Mouse (Mus musculus): ENCODE measurements around the gene Nob1. TPM values are rescaled to one million over a fixed set of nuclear protein-coding genes. Genes with fewer than 3 reads are reported as not detected.

Nob1 gene
- total RNA-seq, 2 experiments from 2014 or later, result 20.4 to 25.2 TPM

DNA sequence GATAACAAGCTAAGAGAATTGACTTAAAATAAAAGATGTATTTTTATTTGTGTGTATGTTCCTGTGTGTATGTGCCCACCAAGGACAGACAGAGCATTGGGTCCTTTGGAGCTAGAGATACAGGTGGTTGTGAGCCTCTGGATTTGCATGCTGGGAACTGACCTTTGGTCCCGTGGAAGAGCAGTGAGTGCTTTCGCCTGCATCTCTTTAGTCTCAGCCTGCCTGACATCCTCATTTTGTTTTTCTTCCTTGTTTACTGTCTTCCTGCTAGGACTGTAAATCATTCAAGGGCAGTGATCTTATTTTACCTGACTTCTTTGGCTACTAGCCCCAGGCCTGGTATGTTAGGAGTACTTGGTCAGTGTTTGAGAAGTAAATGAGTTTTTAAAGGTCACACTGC lies 12.9 kb upstream of the Nob1 start:
- intact Hi-C loops (cut with DNase I), result no loop called here
- no peak for DNase-seq

- intact Hi-C loops (cut with DNase I), result no loop called here
- DNase-seq, result peak in 1 of 2 experiments; percentile 30
Observed at GRCm38 (mm10) chr8:107436841-107437421, 12.1 kb upstream of the Nob1 start.

- peak; percentile 81 to 84 for DNase-seq
- intact Hi-C loops (cut with DNase I), result no loop called here
Observed at GRCm38 (mm10) chr8:107435962-107436831, 11.3 kb upstream of the Nob1 start, which contains the start of gene Wwp2. Gene Wwp2 (plus strand): TSS chr8:107436365.

GRCm38 (mm10) chr8:107435421-107435961 lies 10.6 kb upstream of the Nob1 start:
- DNase-seq, result no peak
- intact Hi-C loops (cut with DNase I), result no loop called here

DNA sequence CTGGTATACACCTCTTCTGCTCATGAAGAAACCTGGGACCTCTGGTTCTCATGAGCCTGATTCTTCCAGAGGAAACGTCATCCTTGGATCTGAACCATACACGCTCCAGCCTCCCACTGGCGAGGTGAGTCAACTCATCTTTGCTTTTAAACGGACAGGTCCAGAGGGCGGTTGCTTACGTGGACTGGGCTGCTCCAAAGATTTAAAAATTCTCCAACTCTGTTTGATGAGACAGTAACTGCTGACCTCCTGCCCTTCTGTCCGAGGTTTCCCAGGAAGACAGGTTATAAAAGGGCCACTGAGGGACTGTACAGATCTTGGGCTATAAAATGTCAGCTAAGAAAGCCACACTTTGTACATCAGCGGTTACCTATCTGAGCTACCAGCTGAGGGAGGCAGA lies 6.0 kb upstream of the Nob1 start:
- intact Hi-C loops (cut with DNase I), result no loop called here

DNA sequence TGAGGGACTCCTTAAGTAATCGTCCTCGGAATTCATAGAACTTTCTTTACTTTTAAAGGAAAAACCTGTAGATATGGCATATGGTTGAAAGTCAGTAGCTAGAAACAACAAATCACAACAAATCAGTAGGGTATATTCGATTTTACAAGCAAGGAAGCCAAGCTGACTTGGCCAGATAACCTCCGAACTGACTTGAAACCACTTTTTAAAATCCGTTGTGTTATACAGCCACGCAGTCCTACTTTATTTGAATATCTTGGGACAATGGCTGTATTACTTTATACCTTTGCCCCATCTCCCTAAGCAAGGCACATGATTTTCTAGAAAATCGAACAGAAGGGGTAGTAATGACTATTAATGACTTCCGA lies 363 bp upstream of the Nob1 start:
- no peak for DNase-seq
- intact Hi-C loops (cut with DNase I), result loop anchor here (1.0 to 5.0 kb wide), 2 partner anchors 39 to 323 kb away; no protein-coding TSS in a partner anchor

More for the DNA sequence above, 6.0 kb upstream of the Nob1 start:
- no peak for DNase-seq

- intact Hi-C loops (cut with DNase I), result no loop called here
- DNase-seq, result no peak
Observed at GRCm38 (mm10) chr8:107424176-107424575, 675 bp downstream of the Nob1 start.

DNA sequence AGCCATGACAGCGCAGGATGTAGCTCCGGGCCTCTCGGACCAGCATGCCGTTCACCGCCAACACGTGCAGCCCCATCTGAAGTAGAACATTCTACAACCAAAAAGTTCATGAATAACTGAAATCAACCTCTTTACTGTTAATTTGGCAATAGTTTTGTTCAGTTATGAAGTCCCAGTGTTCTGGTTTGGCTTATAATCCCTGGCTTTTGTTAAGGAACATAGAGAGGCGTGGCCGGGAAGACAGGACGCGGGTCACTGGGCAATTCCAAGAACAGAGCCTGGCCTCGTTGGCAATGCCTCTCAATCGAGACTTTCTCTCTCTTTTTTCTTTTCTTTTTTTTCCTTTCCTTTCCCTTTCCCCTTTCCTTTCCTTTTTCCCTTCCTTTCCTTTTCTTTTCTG lies 7.8 kb downstream of the Nob1 start:
- intact Hi-C loops (cut with DNase I), result no loop called here
- DNase-seq, result no peak

- no peak for DNase-seq
- intact Hi-C loops (cut with DNase I), result no loop called here
Observed at GRCm38 (mm10) chr8:107413881-107414280, 11.0 kb downstream of the Nob1 start.

DNA sequence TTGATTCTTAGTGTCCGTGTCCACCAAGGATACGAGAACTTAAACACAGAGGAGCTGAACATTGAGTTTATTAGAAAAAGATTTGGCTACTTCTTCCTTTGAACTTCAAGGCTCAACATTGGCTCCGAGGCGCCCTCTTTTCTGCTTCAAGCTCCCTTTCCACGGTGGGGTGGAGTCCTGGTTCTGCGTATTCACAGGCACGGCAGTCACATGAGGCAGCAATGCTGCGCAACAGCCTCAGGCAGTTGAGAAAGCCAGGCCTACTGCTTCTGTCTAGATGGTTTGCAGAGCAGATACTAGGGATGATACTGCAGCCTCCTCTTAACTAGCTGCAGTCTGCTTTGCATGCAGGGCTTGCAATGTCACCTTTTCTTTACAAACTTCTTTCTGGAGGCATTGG lies 12.3 kb downstream of the Nob1 start:
- DNase-seq, result no peak
- intact Hi-C loops (cut with DNase I), result no loop called here

GRCm38 (mm10) chr8:107411391-107411790 lies 13.5 kb downstream of the Nob1 start:
- intact Hi-C loops (cut with DNase I), result no loop called here
- no peak for DNase-seq

- intact Hi-C loops (cut with DNase I), result no loop called here
- no peak for DNase-seq
Observed at GRCm38 (mm10) chr8:107405935-107406334, 18.9 kb downstream of the Nob1 start.

GRCm38 (mm10) chr8:107404057-107404456 lies 20.8 kb downstream of the Nob1 start:
- intact Hi-C loops (cut with DNase I), result no loop called here
- DNase-seq, result no peak

GRCm38 (mm10) chr8:107403038-107403781 lies 21.6 kb downstream of the Nob1 start, which contains the start of gene Nqo1:
Gene Nqo1 (minus strand): TSS chr8:107403206.
- intact Hi-C loops (cut with DNase I), result no loop called here

GRCm38 (mm10) chr8:107401866-107402265 lies 23.0 kb downstream of the Nob1 start:
- intact Hi-C loops (cut with DNase I), result no loop called here
- no peak for DNase-seq

More at GRCm38 (mm10) chr8:107403038-107403781, 21.6 kb downstream of the Nob1 start, which contains the start of gene Nqo1:
- DNase-seq, result peak; percentile 77 to 84

DNA sequence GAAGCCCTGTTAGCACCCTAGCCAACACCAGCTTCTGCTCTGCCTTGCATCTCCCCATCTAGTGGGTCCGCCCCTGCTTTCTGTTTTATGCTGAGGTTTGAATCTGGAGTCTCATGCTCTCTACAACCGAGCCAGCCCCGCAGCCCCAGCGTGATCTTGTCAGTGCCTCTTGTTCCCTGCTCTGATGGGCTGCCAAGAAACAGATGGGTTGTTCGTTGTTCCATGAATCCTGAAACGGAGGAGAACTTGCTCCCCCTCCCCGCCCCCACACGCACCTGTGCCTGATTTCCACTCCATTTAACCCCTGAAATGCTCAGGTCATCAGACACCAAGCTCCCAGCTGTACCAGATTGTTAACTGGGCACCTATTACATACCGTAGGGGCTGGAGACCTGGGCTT lies 25.4 kb downstream of the Nob1 start:
- no peak for DNase-seq
- intact Hi-C loops (cut with DNase I), result no loop called here

DNA sequence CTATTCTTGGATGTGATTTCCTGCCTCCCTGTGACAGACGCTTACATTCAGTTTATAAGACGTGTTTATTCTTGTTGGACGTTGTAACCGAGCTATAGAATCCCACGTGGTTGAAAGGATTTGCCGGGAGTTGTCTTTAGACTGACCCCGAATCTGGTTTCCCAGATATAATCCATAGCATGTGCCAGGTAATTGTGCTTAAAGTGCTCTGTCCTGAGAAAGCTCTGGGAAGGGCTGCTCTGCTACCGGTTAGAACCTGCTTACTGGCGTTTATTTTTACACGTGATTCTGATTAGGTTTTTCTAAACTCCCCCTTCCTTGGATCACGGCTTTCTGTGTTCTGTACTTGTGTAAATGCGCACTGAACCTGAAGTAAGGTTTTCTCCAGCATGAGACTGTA lies 27.2 kb downstream of the Nob1 start:
- intact Hi-C loops (cut with DNase I), result no loop called here
- no peak for DNase-seq

- DNase-seq, result no peak
- intact Hi-C loops (cut with DNase I), result no loop called here
Observed at GRCm38 (mm10) chr8:107396106-107396670, 28.7 kb downstream of the Nob1 start.

DNA sequence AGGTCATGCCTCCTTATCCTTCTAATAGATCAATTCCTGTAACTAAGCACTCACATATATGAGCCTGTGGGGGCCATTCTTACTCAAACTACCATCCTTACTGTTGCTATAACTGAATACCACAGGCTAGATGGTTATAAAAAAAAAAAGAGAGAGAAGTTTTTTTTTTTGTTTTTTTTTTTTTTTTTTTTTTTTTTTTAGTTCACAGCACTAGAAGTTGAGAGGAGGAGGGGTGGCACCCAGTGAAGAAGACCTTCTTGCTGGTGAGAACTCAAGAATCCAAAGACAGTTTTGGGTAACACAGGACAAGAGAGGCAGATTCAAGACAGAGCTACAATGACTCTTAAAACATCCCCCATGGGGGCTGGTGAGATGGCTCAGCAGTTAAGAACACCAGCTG lies 29.5 kb downstream of the Nob1 start:
- DNase-seq, result no peak
- intact Hi-C loops (cut with DNase I), result no loop called here

GRCm38 (mm10) chr8:107391136-107391516 lies 33.7 kb downstream of the Nob1 start:
- no peak for DNase-seq
- intact Hi-C loops (cut with DNase I), result no loop called here

Data from heart, postnatal 14 days (tissue).